In the genomic region with DNA sequence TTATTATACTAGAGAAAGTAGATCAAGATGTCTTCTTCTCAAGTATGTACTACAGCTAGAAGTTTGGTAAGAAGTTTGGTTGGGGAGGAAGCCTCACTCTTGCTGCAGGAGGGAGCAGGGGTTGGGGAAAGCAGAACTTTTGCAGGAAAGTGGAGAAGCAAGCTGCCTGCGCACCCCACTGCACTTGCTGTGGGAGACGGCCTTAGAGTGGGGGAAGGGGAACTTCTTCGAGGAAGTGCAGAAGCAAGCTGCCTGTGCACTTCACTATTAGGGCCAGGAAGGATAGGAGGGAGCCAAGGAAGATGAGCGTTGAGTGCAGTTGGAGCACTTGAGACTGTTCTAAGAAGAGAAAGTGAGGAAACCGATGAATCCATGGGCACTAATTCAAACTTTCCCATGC, we compare ENCODE assay signal across 1 mouse cellular context.
A peak's percentile ranks its signal among the peaks of the same experiment; 100 is the strongest.
TF ChIP-seq lines count a peak whose summit lies in the region.

No protein-coding gene starts in this region.

TF ChIP-seq in CH12.LX, 34 proteins besides CTCF, POLR2A, EP300 and RAD21:
- TF ChIP-seq ELF1 (IDR thresholded peaks at IDR 0.05; ENCODE audit: low read depth, low read length) (peak; percentile 44; the same call in 1 of the 2 replicates), NELFE (IDR thresholded peaks at IDR 0.05; ENCODE audit: low read depth, low read length) (no peak), MEF2A (IDR thresholded peaks at IDR 0.05; ENCODE audit: borderline replicate concordance, low read depth, low read length) (no peak), CHD2 (IDR thresholded peaks at IDR 0.05; ENCODE audit: low read length) (peak; percentile 72; the same call in 1 of the 2 replicates), HCFC1 (IDR thresholded peaks at IDR 0.05; ENCODE audit: low read depth, low read length) (no peak)
TF ChIP-seq in CH12.LX: peak in this region for 2.
